Mouse (Mus musculus): ENCODE measurements around the gene Reep1.
A peak's percentile ranks its signal among the peaks of the same experiment; 100 is the strongest.

Reep1 gene

DNA sequence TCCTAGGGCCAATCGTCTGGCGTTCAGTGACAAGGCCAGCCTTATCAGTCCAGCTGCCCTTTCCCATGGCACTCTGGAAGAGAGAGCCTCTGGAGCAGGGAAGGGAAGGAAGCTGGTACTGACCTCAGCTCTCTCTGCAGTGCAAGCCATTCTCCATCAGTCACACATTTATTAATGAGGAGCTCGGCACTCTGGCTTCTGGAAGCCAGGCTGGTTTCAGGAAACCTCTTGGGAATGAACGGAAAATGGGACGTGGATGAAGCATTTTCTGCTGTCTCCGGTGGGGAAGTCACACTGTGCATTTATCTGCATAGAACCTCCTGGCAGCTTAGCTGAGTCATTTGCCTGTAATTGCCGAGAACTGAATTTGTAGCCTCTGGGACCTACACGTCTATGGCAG, 29.8 kb downstream of the Reep1 start:
- no peak for DNase-seq (ENCODE audit: low spot score in 2 of 2)

DNA sequence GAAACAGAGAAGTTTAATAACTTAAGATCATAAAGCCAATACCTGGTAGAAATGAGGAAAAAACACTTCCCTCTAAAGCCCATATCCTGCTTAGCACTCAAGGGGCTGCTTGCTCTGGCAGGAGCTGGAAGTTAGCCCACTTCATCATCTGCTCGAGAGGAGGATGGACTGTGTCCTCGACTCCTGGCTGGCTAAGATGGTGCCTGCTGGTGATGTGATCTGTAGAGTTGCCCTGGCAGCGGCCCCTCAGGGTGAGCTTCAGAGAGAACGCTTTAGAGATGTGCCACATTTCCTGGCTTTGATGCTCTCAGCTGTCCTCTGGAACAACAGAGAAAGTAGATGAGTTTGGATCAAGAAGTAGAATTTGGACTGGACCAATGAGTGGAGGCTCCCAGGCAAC, 31.2 kb downstream of the Reep1 start:
- DNase-seq (ENCODE audit: low spot score in 2 of 2): no peak

DNA sequence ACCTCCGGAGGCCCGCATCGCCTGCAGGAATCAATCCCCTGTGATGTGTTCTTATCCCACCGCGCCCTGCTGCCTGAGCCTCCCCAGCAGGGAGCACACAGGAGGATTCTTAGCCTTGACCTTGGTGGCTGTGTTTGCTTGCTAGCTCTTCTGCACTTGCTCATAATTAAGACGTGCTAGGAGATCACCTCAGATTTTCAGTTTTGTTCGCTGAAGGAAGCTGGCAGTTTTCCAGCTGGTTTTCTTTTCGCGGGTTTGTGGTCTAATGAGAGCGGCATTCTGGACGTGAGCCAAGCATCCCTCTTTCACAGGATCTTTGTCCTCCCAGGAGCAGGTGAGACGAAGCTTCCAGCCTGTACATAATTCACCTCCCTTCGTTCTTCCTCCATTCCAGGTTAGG, 33.6 kb downstream of the Reep1 start:
- no peak for DNase-seq (ENCODE audit: low spot score in 2 of 2)

DNA sequence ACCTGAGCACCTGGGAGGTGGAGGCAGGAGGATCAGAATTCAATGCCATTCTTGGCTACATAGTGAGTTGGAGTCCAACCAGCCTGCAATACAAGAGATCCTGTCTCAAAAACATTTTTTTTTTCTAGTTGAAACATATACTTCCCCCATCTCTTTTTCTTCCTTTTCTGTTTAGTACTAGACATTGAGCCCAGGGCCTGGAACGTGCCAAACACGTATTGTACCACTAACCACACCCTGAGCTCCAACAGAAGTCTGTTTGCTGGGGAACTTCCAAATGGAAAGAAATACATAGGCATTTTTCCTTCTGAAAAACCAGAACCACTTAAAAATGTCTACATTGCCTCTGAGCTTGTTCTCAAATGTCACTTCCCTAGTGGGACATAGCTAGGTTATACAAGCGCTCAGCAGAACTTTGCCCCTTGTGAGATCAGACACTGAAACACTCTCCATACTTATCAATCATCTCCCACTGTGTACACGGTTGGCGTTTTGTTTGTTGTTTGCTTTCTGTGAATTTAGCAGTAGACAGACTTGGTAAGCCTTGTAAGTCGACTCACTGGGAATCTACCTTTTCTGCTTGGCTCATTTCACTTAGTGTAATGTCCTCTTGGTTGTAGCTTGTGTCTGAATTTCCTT, 34.8 kb downstream of the Reep1 start:
- DNase-seq (ENCODE audit: low spot score in 2 of 2): no peak

DNA sequence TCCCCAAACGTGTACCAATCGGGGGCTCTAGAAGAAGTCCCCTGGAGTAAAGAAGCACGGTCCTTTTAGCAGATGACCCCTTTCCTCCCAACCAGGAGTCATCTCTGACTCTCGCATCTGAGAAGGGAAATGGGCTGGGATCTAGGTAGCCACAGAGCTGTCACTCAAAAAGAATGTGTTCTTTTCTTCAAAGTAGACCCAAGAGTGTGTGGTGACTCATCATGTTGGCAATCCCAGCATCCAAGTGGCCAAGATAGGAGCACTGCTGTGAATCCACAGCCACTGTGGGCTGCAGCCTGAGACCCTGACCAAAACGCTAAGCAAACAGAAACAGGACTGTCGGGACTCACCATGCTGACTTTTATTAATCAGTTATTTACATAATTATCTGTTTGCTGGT, 37.6 kb downstream of the Reep1 start:
- DNase-seq (ENCODE audit: low spot score in 2 of 2): no peak

DNA sequence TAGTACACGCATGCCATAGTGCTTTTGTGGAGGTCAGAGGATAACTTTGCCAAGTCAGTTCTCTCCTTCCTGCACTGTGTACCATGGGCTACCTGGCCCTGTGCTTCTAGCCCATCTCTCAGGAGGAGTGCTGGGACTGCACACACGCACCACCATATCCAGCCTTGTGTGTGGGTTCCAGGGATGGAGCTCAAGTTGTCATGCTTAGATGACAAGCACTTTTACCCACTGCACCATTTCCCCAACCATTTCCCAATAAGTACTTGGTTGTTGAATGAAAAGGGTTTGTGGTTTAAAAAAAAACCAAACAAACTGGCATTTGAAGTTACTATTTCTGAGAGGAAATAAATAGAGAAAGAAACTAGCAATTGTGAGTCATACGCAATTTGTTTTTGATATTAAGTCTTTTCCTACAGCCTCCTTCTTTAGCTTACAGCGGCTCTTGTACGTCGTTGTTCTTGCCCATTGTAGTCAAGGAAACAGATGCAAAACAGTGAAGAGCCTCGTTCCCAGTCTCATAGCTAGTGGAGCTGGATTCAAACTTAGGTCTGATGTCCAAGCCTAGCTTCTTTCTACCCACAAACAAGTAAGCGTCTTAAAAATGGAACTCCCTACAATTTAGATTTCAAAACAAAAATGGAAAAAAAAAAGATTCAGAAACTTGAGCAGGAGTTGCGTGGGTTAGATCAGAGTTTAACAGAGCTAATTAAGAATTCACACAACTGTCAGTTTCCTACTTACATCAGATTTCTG, 38.3 kb downstream of the Reep1 start:
- DNase-seq (ENCODE audit: low spot score in 2 of 2): no peak

DNA sequence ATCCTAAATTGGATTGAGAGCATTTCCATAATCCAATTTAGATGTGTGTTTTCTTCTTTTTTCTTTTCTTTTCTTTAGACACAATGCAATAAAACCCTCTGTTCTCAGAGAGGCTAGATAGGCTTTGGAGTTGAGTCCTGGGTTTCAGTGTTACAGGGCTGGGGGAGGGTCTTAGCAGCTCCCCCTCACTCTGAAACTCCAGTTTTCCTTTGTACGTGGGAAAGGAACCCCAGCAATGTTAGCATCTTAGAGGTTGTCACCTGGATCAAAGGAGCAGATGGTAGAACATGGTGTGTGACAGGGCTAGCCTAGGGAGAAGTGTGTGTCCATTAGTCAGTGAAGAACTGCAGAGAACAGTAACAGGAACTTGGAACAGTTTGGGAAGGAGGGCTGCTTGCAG, 38.9 kb downstream of the Reep1 start:
- no peak for DNase-seq (ENCODE audit: low spot score in 2 of 2)

DNA sequence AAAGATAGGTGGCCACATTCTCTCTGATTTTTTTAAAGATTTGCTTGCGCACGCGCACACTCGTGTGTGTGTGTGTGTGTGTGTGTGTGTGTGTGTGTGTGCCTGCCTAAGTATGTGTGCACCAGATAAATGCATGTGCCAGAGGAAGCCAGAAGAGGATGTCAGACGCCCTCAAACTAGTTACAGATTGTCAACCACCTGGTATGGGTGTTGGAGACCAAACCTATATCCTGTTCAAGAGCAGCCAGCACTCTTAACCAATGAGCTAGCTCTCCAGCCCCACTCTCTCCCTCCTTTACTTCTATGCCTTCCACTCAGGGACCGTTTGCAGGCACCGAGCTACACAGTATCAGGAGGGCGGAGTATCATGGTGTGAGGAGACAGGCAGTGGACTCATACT, 39.5 kb downstream of the Reep1 start:
- no peak for DNase-seq (ENCODE audit: low spot score in 2 of 2)

DNA sequence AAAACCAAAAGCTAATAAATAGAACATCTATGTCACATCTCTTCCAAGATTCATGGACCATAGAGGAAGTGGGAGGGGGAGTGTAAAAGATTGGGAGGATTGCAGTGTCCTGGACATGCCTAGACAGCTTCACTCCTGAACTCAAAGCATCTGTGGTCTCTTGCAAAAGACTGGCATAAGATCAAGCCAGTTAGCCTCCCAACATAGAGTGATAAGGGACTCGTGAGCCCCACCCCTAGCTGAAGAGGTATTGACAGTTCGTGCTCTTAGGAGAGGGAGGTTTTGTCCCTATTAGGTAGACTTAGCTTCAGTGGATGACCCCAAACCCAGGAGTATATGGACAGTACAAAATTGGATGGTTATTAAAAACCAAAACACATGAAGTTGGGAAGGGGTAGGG, 44.2 kb downstream of the Reep1 start:
- DNase-seq (ENCODE audit: low spot score in 2 of 2): no peak

DNA sequence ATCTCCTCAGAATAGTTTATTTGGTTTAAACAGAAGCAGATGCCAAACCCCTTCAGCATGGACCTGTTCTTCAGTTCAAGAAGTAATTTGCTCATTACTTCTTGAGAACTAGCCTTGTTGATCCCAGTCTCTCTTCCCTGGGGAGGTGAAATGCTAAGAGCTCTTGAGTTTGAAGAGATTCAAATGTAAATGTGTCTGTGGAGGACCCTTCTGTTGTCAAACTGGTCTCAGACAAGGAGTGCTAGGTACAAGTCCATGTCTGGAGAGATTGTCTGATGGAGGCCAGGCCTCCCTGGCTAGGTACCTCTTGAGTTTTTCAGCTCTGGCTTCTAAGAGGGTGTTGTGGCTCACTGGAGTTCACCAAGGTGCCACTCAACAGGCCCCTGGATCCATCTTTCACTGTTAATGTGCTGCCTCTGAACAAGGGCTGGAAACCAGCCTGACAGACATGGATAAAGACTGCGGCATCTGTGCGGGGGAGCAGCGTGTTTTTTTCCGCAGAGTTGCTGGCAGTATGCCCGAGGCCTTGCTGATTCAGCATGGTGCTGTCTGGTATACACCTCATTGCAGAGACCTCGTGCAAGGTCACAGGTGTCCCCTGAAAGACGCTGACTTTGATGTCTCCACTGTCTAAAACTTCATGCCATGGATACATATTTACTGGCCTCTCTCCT, 45.6 kb downstream of the Reep1 start:
- DNase-seq (ENCODE audit: low spot score in 2 of 2): no peak

DNA sequence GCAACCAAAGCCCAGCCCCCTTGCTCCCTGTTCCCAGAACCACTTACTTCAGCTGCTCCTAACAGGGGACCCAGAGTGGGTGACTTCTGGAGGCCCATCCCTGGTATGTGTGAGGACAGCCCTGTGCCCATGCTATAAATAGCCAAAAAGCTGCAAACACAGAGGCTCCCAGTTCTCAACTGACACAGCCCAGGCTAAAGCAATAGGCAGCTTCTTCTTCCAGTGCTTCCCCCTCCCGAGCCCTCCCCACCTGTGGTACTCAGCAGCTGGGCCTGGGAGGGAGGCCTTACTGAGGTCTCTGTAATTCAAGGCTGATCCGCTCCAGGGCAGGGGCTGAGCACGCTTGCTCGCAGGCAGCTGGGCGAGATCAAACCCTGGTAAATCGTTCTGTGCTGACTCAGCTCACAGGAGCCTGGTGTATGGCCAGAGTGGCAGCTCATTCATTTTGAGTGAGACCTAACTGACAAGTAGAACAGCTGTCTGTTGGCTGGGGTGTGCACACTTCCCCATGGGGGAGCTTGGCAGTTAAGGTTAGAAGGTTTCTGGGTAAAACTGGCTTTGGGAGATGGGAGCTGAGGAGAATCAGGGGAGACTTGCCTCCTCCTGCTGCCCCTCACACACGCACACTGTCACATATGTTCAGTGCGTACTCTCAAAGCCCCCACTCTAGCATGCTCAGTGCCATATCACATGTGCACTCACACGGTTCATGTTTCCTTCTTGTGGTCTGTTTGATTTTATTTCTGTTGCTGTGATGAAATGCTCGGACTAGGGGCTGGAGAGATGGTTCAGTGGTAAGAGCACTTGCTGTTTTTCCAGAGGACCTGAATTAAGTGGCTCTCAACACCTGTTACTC, 49.9 kb downstream of the Reep1 start:
- DNase-seq (ENCODE audit: low spot score in 2 of 2): peak in 1 of 2 experiments; percentile 5

DNA sequence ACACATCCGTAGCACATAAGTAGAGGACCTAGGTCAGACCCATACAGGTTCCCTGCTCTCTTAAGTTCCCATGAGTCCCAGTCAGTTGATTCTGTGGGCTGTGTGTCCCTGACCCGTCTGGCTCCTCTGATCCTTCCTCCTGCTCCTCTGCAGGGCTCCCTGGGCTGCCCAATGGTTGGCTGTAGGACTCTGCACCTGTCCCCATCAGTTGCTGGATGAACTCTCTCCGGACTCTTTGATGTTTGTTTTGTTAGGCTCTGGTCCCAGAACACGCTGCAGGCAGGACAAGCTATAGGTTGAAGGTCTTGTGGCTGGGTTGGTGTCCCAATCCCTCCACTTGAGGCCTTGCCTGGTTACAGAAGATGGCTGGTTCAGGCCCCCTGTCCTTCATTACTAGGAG, 51.4 kb downstream of the Reep1 start:
- no peak for DNase-seq (ENCODE audit: low spot score in 2 of 2)

DNA sequence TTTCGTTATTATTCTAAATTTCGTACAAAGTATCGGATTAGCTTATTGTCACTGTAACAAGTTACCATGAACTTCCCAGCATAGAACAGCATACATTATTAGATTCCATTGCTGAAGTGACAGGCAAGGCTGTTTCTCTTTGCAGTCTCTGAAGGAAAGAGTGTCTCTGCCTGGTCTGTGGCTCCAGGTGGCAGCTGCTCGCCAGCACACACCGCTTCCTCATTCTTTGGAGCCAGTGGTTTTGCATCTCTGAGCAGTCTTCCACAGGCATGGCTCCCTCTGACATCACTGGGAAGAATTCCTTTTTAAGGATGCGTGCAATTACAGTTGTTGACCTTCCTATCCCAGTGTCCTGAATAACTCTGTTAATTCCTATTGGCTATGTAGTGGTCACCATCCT, 52.7 kb downstream of the Reep1 start:
- no peak for DNase-seq (ENCODE audit: low spot score in 2 of 2)

DNA sequence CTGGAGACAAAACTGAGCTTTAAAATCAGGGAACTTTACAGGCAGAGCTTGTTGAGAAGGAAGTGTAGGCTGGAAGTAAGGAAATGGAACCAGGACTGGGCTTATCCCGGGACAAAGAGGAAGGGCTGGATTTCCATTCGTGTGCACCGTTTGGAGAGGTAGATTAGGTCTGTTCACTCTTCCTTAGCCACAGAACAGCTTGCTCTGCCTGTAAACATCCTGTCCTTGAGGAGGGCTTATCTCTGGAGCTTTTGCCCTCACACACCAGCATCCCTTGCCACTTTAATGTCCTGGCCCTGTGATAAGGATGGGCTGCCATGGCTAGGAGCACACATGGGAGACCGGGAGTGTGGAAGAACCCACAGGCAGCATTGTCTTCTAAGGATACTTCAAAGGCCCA, 60.4 kb downstream of the Reep1 start:
- DNase-seq (ENCODE audit: low spot score in 2 of 2): no peak

DNA sequence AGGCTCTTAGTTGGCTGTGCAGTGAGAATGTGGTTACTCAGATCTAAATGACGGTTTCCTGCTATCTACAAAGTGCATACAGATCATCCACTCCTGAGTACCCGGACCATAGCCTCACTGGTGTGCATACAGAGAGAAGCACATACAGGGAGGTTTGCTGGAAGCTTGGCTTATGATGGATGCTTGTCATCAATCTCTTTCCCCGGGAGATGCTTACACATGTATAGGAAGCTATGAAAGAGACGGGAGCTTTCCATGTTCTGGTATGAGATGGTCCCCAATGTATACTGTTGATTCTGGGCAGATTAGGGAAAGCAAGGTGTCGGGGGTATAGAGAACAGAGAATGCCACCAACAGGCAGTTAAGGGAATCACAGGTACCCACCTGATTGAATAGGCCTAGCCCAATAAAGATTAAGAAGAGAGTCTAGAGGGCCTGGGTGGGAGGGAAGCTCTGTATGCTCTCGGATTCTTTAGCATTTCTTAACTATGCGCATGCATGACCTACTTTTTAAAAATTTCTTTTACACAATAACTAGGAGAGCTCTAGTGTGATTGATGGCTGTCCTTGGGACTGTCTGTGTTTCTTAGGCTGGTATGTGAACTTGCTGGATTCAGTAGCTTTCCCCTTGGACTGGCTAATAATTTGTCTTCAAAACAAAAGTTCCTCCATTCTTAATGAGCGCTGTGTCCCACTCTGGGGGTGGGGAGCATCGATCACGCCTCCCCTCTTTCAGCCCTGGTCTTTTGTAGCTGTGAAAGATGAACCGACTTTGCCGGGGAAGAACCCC, 62.7 kb downstream of the Reep1 start:
- DNase-seq (ENCODE audit: low spot score in 2 of 2): no peak

DNA sequence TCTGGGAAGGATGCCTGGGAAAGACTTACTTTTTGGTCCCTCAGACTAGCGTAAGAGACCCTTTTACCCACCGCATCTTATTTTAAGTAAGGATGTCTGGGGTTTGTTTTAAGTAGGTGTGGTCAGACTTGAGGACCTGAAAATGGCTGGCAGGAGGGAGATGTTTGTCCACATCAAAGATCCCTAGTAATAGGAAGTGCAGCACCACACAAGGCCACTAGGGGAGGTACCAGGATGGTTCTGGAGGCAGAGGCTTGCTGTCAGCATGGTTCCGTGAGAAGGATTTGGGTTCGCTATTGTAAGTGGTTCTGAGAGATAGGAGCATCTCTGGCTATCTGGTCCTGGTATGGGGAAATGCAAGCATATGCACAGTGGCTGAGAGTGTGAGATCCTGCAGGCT, 63.5 kb downstream of the Reep1 start:
- no peak for DNase-seq (ENCODE audit: low spot score in 2 of 2)

DNA sequence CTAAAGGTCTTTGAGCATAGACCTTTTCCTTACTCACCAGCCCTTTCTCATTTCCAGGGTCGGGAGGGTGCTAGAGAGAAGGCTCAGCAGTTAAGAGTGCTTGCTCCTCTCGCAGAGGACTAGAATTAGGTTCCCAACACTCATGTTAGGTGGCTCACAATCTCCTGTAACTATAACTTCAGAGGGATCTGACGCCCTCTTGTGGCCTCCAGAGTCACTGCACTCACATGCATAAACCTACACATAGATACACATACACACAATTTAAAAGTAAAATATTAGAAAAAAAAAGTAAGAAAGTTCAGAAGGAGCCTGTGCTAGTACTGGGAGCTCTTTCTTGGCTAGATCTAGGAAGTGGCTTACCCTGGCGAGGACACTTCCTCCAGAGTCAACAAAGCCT, 63.9 kb downstream of the Reep1 start:
- no peak for DNase-seq (ENCODE audit: low spot score in 2 of 2)

DNA sequence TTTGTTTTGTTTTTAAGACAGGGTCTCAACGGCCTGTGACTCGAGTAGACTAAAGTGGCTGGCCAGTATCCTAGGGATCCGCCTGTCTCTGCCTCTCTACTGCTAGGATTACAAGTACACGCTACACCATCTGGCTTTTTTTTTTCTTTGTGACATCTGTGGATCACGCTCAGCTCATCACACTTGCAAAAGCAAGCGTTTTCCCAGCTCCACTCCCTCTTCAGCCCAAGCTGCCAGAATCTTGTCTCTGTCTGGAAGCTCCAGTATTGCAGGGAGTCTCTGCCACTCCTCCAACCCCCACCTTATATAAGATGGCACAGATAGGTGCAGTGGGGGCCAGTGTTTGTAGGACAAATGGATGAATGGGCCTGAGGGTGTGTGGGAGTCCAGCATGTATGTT, 64.8 kb downstream of the Reep1 start:
- DNase-seq (ENCODE audit: low spot score in 2 of 2): no peak

DNA sequence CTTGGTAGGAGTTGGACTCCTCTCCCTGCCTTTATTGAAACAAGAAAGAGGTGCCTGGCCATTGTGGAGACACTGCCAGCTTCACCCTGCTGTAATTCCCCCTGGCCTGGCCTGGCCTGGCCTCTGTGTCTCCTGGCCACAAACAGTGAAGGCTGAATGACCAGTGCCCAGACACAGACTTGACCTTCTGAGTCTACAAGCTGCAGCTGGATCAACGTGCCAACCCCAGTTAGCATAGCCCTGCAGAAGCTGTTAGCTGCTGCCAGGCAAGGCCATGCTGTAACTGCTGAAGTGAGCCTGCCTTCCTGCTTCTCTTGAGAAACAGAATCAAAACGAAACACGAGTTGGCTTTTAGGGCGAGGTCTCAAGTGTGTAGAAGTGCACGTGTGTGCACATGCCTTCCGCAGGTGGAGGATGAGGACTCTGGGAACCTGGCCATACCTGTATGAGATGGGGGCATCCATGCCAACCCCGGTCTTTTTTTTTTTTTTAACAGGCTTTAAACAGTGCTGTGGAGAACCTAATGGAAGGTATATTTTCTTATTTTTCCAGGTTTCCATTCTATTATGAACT, 65.4 kb downstream of the Reep1 start:
- no peak for DNase-seq (ENCODE audit: low spot score in 2 of 2)

DNA sequence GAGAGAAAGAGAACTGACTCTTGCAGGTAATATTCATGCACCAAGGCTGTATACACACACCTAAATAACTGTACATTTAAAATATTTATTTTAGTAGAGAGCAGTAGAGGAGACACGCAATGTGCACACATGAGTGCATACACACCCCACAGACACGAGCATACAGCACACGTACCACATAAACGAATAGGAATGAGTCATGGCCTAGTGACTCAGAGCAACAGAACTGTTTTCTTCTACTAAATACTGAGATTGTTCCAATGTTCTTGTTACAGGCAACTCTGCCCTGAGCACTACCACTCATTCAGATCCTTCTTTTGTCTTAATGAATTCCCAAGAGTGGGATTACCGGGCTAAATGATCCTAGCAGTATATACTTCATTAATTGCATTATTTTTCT, 70.7 kb downstream of the Reep1 start:
- no peak for DNase-seq (ENCODE audit: low spot score in 2 of 2)

DNA sequence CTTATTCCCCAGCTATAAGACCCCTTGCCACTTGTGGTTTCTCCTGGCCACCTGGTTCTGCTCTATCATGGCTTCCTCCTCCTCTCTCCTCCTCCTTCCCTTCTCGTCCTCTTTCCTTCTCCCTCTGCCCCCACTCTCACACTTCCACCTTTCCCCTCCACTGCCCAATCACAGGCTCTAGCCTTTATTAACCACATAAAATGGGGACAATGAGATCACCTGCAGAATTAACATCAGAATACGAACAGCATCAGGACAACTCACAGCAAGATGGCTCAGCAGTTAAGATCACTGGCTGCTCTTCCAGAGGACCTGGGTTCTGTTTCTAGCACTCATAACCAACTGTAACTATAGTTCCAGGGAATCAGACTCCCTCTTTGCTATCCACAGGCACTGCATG, 72.5 kb downstream of the Reep1 start:
- DNase-seq (ENCODE audit: low spot score in 2 of 2): no peak
